Mouse (Mus musculus) kidney, adult 18-20 months (tissue): ENCODE measurements around the gene Sox15.
"Not testable (repeated sequence)": the region's sequence is repeated elsewhere in the genome, so short reads cannot be mapped to it uniquely, and the experiment has no call there.

Experiments used
- DNase-seq: peaks from one replicate; pipeline ENCODE4 v3.0.0; 2021

Sox15 gene

DNA sequence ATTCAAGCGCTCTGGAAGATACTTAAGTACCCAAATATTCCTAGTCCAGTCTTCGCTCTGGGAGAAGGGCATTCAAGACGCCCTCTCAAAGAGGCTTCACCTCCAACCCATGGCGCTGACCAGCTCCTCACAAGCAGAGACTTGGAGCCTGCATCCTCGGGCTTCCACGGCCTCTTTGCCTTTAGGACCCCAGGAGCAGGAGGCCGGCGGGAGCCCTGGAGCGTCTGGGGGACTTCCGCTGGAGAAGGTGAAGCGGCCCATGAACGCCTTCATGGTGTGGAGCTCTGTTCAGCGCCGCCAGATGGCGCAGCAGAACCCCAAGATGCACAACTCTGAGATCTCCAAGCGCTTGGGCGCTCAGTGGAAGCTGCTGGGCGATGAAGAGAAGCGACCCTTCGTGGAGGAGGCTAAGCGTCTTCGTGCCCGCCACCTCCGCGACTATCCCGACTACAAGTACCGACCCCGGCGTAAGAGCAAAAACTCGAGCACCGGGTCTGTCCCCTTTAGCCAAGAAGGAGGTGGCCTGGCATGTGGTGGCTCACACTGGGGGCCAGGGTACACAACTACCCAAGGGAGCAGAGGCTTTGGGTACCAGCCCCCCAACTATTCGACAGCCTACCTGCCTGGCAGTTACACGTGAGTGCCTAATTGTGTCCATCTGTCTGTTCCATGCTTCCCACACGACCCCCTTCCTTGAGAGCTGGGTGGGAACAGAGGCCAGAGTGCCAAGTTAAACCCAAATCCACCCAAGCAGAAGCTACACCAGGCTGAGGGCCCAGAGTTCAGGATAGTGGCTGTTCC lies at the start of gene Sox15:
Sox15 (plus strand) TSS at position 51 of the 801 bp plus-strand sequence.
- DNase-seq = peak; percentile 77

DNA sequence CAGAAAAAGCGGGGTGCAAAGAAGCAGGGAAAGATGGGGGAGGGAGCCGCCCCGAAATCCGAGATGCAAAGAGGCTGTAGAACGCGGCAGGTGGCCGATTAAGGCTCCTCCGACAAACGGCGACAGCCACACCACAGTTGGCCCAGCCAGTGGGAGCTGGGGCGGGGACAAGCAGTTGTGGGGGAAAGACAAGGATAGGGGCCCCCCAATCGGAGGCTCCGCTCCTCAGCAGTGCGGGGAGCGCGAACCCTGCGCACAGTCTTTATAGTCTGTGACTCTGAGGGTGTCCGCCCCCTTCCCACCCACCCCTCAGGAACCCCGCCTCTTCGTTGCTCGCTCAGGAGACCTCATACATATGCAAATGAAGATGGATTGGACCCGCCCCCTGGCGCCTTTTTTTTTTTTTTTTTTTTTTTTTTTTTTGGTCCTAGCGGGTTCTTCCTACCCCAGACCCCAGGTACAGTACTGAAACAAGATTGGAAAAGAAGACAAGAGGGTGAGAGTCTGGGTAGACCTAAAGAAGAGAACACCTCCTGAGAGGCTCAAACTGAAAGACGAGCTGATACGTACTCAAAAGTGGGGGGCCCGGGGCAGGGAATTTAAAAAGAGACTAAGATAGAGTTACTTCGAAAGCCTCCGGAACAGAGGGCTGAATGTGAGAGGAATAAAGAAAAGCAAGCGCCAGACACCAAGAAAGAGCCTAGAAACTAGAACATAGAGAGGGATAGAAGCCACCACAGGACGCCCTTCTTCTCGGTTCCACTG lies 49.2 kb upstream of the Sox15 start, which contains the start of gene Atp1b2:
Atp1b2 (minus strand) TSS at position 217 of the 765 bp plus-strand sequence.
- peak; percentile 70 for DNase-seq

- no peak for DNase-seq
Measured at GRCm38 (mm10) chr11:69606491-69606795, 48.7 kb upstream of the Sox15 start.

- DNase-seq = no peak
Measured at GRCm38 (mm10) chr11:69606832-69607231, 48.3 kb upstream of the Sox15 start.

- DNase-seq = no peak
Measured at GRCm38 (mm10) chr11:69608525-69608924, 46.6 kb upstream of the Sox15 start.

DNA sequence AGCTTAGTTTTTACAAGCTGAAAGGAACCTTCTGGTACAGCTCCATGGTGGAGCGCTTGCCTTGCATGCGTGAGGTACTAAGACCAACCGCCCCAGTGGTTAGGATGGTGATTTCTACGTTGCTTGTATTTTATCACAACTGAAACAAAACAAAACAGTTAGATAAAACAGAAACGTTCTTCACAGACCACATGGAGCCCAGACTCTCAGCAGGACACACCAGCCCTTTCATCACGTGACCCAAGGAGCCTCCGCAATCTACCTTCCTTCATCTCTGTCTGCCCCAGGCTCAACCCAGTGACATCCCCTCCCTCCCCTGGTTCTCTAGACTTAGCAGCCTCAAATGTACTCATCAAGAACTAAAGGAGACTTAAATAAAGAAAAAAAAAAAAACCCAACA lies 45.7 kb upstream of the Sox15 start:
- DNase-seq = no peak

- DNase-seq = no peak
Measured at GRCm38 (mm10) chr11:69610899-69611298, 44.2 kb upstream of the Sox15 start.

- DNase-seq = peak; percentile 92
Measured at GRCm38 (mm10) chr11:69613553-69614256, 41.4 kb upstream of the Sox15 start.

- not testable (repeated sequence) for DNase-seq
Measured at GRCm38 (mm10) chr11:69614257-69614588, 40.9 kb upstream of the Sox15 start.

- DNase-seq = no peak
Measured at GRCm38 (mm10) chr11:69616781-69617180, 38.3 kb upstream of the Sox15 start.

GRCm38 (mm10) chr11:69617805-69618204 lies 37.3 kb upstream of the Sox15 start, which contains the start of gene Shbg:
TSS of gene Shbg (minus strand) at chr11:69617905.
- DNase-seq = no peak

GRCm38 (mm10) chr11:69620394-69621081 lies 34.6 kb upstream of the Sox15 start:
- DNase-seq = no peak

DNA sequence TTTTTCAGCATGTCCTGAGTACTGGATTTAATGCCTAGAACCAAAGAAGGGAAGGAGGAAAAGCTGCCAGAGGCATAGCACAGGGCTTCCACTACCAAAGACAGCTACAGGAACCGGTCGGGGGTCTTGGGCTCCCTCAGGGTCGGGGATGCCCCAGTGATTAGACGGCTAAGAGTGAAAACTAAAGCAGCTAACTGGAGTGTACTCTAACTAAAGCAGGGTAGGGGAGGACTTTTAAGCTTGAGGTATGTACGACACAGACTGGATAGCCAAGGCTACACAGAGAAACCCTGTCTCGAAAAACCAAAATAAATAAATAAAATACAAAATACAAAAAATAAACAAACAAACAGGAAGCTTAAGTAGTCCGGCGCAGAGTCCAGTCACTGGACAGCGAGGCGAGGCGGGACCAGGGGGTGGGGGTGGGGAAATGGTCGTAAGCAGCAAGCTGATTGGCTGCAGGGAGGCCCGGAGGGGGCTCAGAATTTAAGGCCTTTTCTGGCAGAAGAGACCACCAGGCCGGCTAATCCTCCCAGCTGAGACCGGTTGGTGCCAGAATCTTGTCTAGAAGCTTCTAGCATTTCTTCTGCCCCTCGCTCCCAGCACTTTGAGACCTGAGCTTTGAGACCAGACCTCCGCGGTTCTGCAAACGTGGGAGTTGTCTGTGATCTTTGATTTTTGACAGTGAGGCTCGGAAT lies 33.4 kb upstream of the Sox15 start, which contains the start of gene Sat2:
Sat2 (plus strand) TSS at position 454 of the 698 bp plus-strand sequence.
- DNase-seq = peak; percentile 73

DNA sequence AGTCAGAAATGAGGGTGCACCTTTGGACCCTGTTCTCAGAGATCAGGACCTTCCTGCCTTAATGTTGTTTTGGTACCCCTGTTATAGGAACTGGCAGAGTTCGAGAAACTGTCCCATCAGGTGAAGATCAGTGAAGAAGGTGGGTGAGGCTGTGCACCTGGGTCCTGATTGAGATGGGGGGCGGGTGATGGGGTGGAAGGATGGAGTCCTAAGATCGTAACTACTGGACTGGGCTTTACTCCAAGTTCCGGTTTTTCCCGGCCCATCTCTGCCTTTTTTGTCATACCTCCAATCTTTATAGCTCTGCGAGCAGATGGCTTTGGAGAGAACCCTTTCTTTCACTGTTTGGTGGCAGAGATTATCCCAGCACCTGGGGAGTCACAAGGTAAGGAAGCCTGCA lies 32.7 kb upstream of the Sox15 start:
- no peak for DNase-seq

GRCm38 (mm10) chr11:69623006-69623405 lies 32.1 kb upstream of the Sox15 start:
- DNase-seq = no peak

- not testable (repeated sequence) for DNase-seq
Measured at GRCm38 (mm10) chr11:69624339-69624738, 30.8 kb upstream of the Sox15 start.

DNA sequence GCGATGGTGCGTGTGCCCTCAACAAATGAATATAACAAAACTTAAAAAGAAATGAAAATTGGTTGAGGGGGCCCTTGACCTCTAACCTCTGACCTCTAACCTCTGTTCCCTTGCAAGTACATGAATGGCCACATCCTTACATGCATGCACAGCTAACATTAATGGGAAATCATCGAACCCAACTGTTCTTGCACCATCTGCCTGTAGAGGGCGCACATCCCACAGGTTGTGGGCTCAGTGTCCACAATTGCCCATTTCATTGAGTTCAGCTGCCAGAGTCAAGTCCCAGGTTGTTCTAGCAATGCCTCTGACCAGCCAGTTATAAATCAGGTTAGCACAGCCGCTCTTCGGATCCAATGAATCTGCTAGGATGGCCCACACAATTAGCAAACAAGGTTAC lies 26.8 kb upstream of the Sox15 start:
- DNase-seq = peak; percentile 84

GRCm38 (mm10) chr11:69629802-69630201 lies 25.3 kb upstream of the Sox15 start:
- DNase-seq = no peak

DNA sequence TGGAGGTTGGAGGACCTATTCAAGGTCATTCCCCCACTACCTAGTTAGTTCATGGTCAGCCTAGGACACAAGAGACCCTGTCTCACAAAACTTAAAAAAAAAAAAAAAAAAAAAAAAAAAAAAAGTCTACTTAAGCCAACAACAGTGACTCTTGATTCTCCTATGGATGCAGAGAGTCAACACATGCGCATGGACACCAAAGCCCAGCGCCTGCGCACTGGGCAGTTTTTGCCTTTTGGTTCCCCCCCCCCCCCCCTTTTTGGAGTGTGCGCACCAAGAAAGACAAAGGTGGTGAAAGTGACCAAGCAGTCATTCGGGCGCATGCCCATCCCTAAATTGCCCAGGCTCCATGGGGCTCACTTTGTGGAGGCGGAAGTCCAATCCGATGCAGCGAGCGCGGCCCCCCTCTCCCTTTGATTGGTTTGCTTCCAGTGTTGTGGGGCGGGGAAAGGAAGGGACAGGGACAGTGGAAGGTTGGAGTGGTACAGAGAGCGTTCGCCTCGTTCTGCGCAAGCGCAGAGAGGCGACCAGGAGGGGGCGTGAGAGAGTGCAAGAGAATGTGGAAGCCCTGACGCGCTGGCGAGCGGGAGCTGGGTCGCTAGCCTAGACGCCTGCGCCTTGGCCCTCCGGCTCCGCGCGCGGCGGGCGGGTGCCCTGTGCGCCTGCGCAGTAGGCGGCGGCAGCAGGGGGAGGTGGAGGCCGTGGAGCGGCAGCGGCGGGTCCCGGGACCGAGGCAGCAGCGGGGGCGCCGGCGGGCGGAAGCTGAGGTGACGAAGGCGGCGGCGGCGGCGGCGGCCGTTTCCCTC lies 22.6 kb upstream of the Sox15 start, which contains the start of gene Fxr2:
Fxr2 (plus strand) TSS at position 707 of the 806 bp plus-strand sequence.
- DNase-seq = peak; percentile 100

DNA sequence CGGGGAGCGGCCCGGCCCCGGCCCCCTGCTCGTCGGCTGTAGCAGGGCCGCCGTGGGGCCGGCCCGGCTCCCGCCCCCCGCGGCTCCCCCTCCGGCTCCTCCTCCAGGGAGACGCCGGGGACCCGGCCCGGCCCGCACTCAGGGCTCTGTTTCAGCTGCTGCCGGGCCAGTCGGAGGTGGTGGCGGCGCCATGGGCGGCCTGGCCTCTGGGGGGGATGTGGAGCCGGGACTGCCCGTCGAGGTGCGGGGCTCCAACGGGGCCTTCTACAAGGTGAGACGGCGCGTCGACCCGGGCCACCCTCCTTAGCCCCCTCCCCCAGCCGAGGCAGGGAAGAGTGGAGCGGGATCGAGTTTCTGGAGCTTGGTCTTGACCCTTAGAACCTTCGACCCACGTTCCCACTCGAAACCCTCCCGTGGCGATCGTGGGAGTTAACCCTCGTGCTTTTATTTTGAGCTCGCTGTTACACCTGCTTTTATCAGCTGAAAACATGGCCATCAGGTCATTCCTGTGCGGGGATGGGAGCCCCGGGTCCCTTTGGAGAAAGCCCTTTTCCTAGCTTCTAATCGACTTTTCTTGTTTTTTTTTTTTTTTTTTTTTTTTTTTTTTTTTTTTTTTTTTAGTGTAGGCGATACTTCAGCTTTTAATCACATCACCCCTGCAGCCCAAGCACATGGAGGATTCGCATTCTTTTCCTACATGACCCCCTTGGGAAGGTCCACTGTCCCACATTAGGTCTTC lies 21.8 kb upstream of the Sox15 start:
- no peak for DNase-seq
